Mouse (Mus musculus) fibroblast of lung, adult 2 months (primary cell): ENCODE data around the gene Stag2.
A peak's percentile ranks its signal among the peaks of the same experiment; 100 is the strongest.

ENCODE experiments used
- DNase-seq: peaks from one replicate; pipeline ENCODE4 v3.0.0-alpha.2; 2011; ENCODE audit warnings: low read depth

Stag2 gene

DNA sequence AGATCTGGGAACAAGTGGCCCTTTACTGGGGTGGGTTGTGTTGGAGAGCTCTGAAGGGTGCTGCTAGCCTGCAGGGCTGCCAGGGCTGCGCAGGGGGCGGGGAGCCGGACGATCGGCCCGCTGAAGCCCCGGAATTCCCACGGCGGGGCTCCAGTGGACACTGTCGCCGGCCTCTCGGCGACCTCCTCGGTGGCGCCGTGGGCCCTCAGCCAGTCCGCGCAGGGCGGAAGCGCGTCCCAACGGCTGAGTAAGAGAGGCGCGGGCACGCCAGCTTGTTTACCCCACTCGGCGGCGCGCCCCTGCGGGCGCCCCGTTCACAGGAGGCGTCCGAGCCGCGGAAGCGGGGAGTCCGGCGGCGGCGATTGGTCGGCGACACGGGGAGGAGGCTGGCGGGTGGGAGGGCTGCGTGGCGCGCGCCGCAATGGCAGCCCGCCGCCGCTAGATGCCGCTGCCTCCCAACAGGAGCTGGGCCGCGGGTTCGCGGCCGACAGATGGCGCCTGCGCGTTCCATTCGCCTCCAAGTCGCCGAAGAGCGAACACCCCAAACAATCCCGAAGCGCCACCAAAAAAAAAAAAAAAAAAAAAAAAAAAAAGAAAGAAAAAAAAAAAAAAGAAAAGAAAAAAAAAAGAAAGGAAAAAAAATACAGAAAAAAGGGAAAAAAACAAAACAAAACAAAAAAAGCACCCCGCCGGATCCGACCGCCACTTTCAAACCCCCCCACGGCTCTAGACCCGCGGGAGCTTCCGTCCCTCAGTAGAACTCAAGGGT is at the start of gene Stag2:
Gene Stag2 (plus strand): TSS at position 530 of the 769 bp plus-strand sequence.
- peak; percentile 44 for DNase-seq

- peak; percentile 25 for DNase-seq
Observed at GRCm38 (mm10) chrX:42107137-42107536, 42.0 kb upstream of the Stag2 start.

- no peak for DNase-seq
Observed at GRCm38 (mm10) chrX:42110585-42110984, 38.5 kb upstream of the Stag2 start.

DNA sequence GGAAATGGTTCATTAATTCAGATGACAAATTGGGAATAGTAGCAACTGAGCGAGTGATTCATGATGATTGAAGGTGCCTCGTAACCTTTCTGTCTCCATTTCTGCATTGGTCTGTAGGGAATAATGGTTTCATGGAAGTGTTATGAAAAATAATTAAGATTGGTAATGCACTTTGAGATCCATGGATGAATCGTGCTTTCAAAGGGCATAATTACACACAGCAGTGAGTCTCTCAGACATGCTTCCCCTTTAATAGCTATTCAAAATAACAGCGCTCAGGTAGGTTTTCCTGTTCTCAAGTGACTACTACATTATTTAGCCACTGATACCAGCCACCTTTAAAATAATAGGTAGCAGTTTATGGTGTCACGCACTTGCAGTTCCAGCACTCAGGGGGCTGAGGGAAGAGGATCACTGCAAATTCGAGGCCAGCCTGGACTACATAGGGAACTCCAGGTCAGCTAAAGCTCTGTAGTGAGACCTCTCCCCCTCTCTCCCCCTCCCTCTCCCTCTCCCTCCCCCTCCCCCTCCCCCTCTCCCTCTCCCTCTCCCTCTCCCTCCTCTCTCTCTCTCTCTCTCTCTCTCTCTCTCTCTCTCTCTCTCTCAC is 29.6 kb upstream of the Stag2 start:
- no peak for DNase-seq

DNA sequence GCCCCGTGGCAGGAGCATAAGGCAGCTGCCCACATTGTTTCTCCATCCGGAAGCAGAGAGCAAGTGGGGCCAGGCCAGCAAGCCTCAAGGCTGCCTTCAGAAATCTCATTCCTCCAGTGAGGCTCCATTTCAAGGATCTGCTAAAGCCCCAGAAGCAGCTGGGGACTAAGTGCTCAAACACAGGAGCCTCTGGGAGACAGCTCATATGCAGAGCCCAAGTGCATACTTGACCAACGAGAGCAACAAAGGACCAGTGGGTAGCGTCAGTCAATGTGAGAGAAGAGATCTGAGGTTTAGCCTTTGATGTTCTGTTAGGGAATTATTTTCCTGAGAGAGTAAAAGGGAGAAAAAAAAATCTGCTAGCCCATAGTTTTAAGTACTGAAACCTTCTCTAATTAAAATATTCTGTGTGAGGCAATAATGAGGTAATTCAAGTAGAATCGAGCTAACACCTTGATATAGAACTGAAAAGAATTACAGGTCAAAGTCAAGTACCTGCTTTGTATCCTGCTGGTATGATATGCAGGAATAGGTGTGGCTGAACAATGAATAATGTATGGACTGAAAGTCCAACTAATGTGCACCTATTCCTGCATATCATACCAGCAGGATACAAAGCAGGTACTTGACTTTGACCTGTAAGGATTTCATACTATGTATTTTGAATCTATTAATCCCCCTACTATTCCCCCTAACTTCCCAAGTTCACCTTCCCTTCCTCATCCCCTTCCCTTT is 24.0 kb upstream of the Stag2 start:
- no peak for DNase-seq

- no peak for DNase-seq
Observed at GRCm38 (mm10) chrX:42139882-42140281, 9.2 kb upstream of the Stag2 start.

GRCm38 (mm10) chrX:42142620-42143019 is 6.5 kb upstream of the Stag2 start:
- no peak for DNase-seq

- DNase-seq = no peak
Observed at GRCm38 (mm10) chrX:42143991-42144390, 5.1 kb upstream of the Stag2 start.

DNA sequence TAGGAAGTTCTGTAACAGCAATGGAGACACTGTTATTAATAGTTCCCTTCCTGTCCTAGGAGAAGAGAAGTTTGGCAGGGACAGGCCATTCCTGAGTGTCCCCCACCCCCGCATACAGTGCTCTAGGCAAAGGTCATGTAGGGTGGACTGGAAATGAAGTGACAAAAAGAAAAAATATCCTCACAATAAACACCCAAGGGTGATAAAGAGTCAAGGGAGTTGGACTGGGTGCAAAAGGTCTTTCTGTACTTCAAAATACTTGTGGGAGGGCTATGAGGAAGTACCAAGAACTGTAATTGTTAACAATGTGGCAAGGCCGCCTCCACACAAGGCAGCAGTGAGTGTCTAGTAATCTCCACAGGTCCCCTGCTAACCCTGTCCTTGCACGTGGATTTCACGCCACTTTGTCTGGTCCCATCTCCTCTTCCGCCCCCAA is 1.1 kb upstream of the Stag2 start:
- no peak for DNase-seq

GRCm38 (mm10) chrX:42149557-42150345 is 634 bp downstream of the Stag2 start:
- DNase-seq = no peak

DNA sequence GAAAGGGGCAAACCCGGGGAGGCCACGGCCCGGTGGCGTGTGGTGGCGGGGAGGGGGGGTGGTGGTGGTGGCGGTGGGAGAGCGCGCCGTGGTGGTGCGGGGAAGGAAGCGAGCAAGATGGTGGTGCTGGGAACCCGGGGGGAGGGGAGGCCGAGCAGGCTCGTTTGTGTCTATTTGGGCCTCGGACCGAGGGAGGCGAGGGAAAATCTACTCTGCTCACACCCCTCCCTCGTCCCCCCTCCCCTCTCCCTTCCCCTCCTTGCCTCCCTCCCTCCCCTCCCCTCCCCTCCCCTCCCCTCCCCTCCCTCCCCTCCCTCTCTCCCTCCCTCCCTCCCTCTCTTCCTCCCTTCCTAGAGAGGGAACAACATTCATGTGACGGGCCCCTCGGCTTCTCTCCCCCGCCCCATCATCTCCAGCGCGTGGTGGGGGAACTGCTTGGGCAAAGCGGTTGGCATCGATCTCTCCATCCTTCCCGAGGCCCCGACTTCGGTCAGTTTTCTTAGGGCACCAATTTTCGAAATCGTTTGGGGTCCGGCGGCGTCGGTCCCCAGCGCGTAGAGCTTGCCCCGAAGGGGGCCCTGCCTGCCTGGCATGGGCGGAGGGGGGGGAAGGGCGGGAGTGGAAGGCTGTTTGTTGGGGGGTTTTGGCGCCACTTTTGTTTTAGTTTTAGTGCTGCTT is 1.4 kb downstream of the Stag2 start:
- peak; percentile 36 for DNase-seq

GRCm38 (mm10) chrX:42151024-42151754 is 2.1 kb downstream of the Stag2 start:
- DNase-seq = no peak

- peak; percentile 74 for DNase-seq
Observed at GRCm38 (mm10) chrX:42151903-42152369, 2.8 kb downstream of the Stag2 start.

GRCm38 (mm10) chrX:42153056-42153455 is 3.9 kb downstream of the Stag2 start:
- no peak for DNase-seq

GRCm38 (mm10) chrX:42165455-42165854 is 16.3 kb downstream of the Stag2 start:
- no peak for DNase-seq

GRCm38 (mm10) chrX:42170811-42171210 is 21.7 kb downstream of the Stag2 start:
- DNase-seq = no peak

- DNase-seq = no peak
Observed at GRCm38 (mm10) chrX:42187590-42187989, 38.5 kb downstream of the Stag2 start.

- DNase-seq = no peak
Observed at GRCm38 (mm10) chrX:42188825-42189426, 39.8 kb downstream of the Stag2 start.

GRCm38 (mm10) chrX:42194608-42195007 is 45.5 kb downstream of the Stag2 start:
- DNase-seq = no peak

DNA sequence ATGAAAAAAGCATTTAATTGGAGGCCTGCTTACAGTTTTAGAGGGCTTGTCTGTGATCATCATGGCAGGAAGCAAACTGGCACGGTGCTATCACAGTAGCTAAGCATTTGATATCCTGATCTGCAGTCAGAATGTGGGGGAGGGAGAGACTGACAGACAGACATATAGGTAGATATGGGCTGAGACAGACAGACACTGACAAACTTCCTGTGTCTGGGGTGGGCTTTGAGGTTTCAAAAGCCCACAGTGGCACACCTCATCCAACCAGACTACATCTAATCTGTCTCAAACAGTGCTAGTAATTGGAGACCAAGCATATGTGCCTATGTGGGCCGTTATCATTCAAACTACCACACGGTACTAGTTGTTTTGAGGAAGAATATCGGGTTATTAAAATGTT is 53.4 kb downstream of the Stag2 start:
- no peak for DNase-seq
